Mouse (Mus musculus): Measurements from ENCODE around the gene Abhd13. TPM values are rescaled to one million over a fixed set of nuclear protein-coding genes. Genes with fewer than 3 reads are reported as not detected.

The Abhd13 gene
- total RNA-seq, 1 experiment from 2014 or later = 12.8 TPM

DNA sequence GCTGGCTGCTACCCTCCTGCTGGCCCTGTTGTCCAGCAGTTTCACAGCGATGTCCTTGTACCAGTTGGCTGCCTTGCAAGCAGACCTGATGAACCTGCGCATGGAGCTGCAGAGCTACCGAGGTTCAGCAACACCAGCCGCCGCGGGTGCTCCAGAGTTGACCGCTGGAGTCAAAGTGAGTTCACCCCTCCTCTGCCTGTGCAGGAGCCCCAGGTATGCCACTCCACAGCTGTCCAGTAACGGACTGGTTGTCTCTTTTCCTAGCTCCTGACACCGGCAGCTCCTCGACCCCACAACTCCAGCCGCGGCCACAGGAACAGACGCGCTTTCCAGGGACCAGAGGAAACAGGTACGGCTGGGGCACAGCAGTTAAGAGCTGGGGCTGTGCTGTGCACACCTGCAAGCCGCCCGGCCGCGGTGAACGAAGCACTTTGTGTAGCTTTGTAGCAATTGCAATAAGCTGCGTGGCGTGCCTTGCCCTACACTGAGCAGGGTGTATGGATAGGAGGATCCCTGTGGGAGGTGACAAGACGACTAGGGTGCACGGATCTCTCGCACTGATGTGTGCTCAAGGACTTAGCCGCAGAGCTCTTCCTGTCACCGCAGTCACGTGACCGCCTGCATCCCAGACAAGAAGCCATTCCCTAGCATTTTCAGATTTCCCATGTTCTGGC is 29.6 kb downstream of the Abhd13 start:
- peak; percentile 37 for ATAC-seq (replicated peaks; ENCODE audit: low read depth, poor library complexity, severe bottlenecking)

DNA sequence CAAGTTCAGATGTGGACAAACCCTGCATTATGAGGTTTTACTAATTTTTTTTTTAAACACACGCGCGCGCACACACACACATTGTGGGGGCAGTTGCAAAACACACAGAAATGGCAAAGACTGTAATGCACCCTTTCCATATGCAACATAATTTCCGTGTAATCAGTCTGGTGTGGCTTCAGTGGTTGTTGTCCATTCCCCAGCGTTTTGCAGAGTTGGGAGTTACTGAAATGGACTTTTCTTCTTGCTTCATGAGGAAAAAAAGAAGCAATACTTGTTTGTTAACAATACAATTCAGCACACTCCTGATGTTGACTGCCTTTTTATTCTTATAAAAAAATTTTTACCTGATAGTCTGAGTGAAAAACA is 30.1 kb downstream of the Abhd13 start:
- ATAC-seq (replicated peaks; ENCODE audit: low read depth, poor library complexity, severe bottlenecking) = peak; percentile 17; the same call in 1 of the 2 replicates

DNA sequence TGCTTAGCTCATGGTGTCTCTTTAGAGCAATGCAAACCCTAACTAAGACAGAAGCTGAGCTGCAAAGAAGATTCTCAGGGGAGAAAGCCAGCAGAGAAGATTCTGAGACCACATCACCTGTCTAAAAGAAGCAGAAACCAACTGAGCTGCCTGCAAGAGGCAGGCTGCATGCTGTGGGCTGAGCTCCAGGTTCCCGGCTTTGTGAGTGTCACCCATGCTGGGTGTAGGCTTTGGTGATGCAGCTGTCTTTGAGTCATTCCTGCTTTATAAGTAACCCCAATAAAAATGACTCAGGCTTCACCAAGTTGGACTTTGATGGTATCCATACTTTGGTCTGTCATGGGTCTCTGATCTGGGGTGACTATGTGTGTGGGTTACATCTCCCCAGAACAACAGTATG is 38.7 kb downstream of the Abhd13 start:
- no peak for ATAC-seq (replicated peaks; ENCODE audit: low read depth, poor library complexity, severe bottlenecking)

DNA sequence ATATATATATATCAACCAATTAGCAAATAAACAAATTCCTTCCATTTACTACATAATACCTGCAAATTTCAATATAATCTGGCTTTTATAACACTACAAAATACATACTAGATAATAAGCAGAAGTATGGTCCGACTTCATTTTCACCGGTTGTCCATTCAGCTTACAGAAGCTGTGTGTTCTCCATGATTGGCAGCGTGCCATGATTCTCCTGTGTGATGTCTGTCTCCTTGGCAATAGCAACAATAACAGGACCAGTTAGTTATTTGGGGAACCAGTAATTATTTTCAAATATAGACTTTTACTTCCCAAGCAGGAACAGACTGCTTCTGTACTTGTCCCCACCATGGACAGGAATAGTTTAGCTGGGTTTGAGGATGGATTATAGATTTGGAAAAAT is 39.7 kb downstream of the Abhd13 start:
- ATAC-seq (replicated peaks; ENCODE audit: low read depth, poor library complexity, severe bottlenecking) = no peak

DNA sequence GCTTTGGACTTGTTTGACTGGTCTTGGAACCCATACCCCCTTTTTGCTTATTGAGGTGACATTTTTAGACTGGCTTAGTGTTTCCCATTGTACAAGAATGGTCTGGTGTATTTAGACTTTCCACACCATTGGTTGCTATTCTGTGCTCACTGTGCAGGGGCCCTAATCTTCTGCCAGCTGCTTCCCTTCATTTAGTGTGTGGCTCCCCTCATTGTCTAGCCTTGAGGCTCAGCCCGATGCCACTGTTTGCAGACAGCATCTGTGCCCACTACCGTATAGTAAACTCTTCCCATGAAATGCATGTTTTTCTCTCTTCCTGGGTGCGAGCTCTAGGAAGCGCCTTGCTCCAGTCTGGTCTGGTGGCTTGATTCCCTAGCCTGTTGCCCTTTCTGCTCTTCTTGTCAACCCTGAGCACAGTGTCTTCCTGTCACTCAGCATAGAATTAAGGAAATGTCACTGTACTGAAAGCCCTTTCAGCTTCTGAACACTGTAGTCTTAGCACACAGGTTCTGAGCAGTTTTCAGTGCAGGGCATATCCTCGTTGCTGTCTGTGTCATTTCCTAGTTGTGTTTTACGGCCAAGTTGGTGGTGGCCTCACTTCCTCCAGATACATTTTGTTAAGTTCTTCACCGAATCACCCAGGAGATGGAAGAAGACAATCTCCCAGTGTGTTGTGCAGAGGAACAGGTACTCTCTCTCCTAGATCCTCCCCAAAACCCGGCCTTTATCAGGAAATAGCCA is 53.0 kb downstream of the Abhd13 start:
- 0 out of 2 replicates have a peak, but pooled peaks have one; percentile 22 for ATAC-seq (replicated peaks; ENCODE audit: low read depth, poor library complexity, severe bottlenecking)

DNA sequence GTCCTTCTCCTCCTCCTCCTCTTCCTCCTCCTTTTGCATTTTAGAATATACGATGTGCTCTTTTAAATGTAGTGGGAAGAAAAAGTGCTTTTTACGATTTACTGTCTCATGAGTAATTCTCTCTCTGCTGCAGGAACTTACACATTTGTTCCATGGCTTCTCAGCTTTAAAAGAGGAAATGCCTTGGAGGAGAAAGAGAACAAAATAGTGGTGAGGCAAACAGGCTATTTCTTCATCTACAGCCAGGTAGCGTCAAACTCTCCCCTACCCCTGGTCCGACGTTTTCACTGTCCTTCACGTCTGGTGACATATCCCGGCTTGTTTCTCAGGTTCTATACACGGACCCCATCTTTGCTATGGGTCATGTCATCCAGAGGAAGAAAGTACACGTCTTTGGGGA is 53.7 kb downstream of the Abhd13 start:
- ATAC-seq (replicated peaks; ENCODE audit: low read depth, poor library complexity, severe bottlenecking) = no peak

DNA sequence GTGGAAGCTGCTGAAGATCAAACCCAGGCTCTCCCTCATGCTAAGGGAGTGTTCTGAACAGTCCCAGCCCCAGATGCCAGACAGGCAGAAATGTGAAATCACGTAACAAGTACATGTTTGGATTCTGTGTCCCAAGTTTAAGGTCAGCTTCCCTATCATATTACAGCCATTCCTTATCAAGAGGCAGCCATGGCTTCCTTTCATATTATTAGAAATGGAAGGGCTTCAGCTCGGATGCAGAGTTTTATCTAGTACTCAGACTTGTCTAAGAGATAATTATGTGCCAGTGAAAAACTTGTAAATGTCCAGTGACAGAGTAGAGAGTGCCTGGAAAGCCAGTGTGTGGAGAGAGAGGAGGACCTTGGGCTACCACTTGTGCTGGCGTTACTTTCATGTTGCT is 63.4 kb downstream of the Abhd13 start:
- no peak for ATAC-seq (replicated peaks; ENCODE audit: low read depth, poor library complexity, severe bottlenecking)

Other genes with a start within 250 kb of the Abhd13 start
- not detected in 2 replicates for gene Fam155a, start 206.5 kb upstream of the Abhd13 start, total RNA-seq (2017)
- not detected in 2 replicates for gene Gm10217, start 113.5 kb upstream of the Abhd13 start, total RNA-seq (2017)
- 0.19 and 2.5 TPM in 2 replicates for gene Lig4, start within 50 bp of the Abhd13 start, total RNA-seq (2017)
- gene Tnfsf13b, start 28.8 kb downstream of the Abhd13 start, total RNA-seq (2017) = 0.68 TPM in 1 of 2 replicates, not detected in the other
- not detected in 2 replicates for gene Myo16, start 176.2 kb downstream of the Abhd13 start, total RNA-seq (2017)